Mouse (Mus musculus): Measurements from ENCODE around the gene Rimbp2. TPM values are rescaled to one million over a fixed set of nuclear protein-coding genes. Genes with fewer than 3 reads are reported as not detected.

Rimbp2 gene
- polyA plus RNA-seq, 1 experiment from 2014 or later = not detected

GRCm38 (mm10) chr5:128781621-128782020, 171.7 kb downstream of the Rimbp2 start:
- Histone ChIP-seq H3K9me3 (ENCODE audit: low read length) (no peaks in the 10 kb centered on the region; the same call in 1 of the 2 replicates), H3K27ac (ENCODE audit: low read depth) (no peak overlapping the region), H3K9ac (replicated peaks) (no peak overlapping the region), H3K4me2 (ENCODE audit: low read depth, low read length) (no peak overlapping the region), H3K27me3 (ENCODE audit: insufficient read depth, low read length) (no peaks in the 10 kb centered on the region), H3K4me1 (ENCODE audit: insufficient read depth) (no peaks in the 10 kb centered on the region), H3K4me3 (ENCODE audit: low read depth, low read length) (no peak overlapping the region), H3K36me3 (replicated peaks; ENCODE audit: insufficient read depth, low read length) (no peaks in the 10 kb centered on the region)
- ATAC-seq (no peak), DNase-seq (no peak)
- TF ChIP-seq CTCF (IDR thresholded peaks at IDR 0.05; ENCODE audit: low read depth) = no peak
- no peak for TF ChIP-seq EP300 (IDR thresholded peaks at IDR 0.05; ENCODE audit: low read depth)
- WGBS (ENCODE audit: insufficient replicate concordance) = 62% methylated on average over 22 of the region's 22 CpGs

GRCm38 (mm10) chr5:128776386-128776785, 176.9 kb downstream of the Rimbp2 start:
- Histone ChIP-seq H3K9me3 (ENCODE audit: low read length) (no peaks in the 10 kb centered on the region; the same call in 1 of the 2 replicates), H3K4me3 (ENCODE audit: low read depth, low read length) (no peak overlapping the region), H3K9ac (replicated peaks) (no peak overlapping the region), H3K27ac (ENCODE audit: low read depth) (no peak overlapping the region), H3K36me3 (replicated peaks; ENCODE audit: insufficient read depth, low read length) (no peaks in the 10 kb centered on the region), H3K27me3 (ENCODE audit: insufficient read depth, low read length) (no peaks in the 10 kb centered on the region), H3K4me2 (ENCODE audit: low read depth, low read length) (no peak overlapping the region), H3K4me1 (ENCODE audit: insufficient read depth) (no peaks in the 10 kb centered on the region)
- DNase-seq = no peak
- no peak for TF ChIP-seq EP300 (IDR thresholded peaks at IDR 0.05; ENCODE audit: low read depth)
- peak; percentile 17; the same call in 1 of the 2 replicates for TF ChIP-seq CTCF (IDR thresholded peaks at IDR 0.05; ENCODE audit: low read depth)
- WGBS (ENCODE audit: insufficient replicate concordance) = 52% methylated on average over 2 of the region's 2 CpGs
- no peak for ATAC-seq

- WGBS (ENCODE audit: insufficient replicate concordance) = 15% methylated on average over 10 of the region's 10 CpGs
- H3K4me1 ChIP-seq (ENCODE audit: insufficient read depth) = no peaks in the 10 kb centered on the region
- no peak overlapping the region for H3K4me3 ChIP-seq (ENCODE audit: low read depth, low read length)
- H3K36me3 ChIP-seq (replicated peaks; ENCODE audit: insufficient read depth, low read length) = no peaks in the 10 kb centered on the region
- TF ChIP-seq EP300 (IDR thresholded peaks at IDR 0.05; ENCODE audit: low read depth) = no peak
- no peak for TF ChIP-seq CTCF (IDR thresholded peaks at IDR 0.05; ENCODE audit: low read depth)
- no peaks in the 10 kb centered on the region for H3K27me3 ChIP-seq (ENCODE audit: insufficient read depth, low read length)
- H3K4me2 ChIP-seq (ENCODE audit: low read depth, low read length) = no peak overlapping the region
- no peak overlapping the region for H3K9ac ChIP-seq (replicated peaks)
- ATAC-seq (no peak), DNase-seq (no peak)
- H3K9me3 ChIP-seq (ENCODE audit: low read length) = no peaks in the 10 kb centered on the region
- no peak overlapping the region for H3K27ac ChIP-seq (ENCODE audit: low read depth)
Measured at GRCm38 (mm10) chr5:128769026-128769631, 184.2 kb downstream of the Rimbp2 start.

GRCm38 (mm10) chr5:128761118-128761517, 192.2 kb downstream of the Rimbp2 start:
- no peak for TF ChIP-seq EP300 (IDR thresholded peaks at IDR 0.05; ENCODE audit: low read depth)
- Histone ChIP-seq H3K4me1 (ENCODE audit: insufficient read depth) (no peaks in the 10 kb centered on the region), H3K4me3 (ENCODE audit: low read depth, low read length) (no peak overlapping the region), H3K4me2 (ENCODE audit: low read depth, low read length) (no peak overlapping the region), H3K9me3 (ENCODE audit: low read length) (no peaks in the 10 kb centered on the region), H3K27me3 (ENCODE audit: insufficient read depth, low read length) (no peaks in the 10 kb centered on the region), H3K9ac (replicated peaks) (no peak overlapping the region), H3K36me3 (replicated peaks; ENCODE audit: insufficient read depth, low read length) (no peaks in the 10 kb centered on the region), H3K27ac (ENCODE audit: low read depth) (no peak overlapping the region)
- 34% methylated on average over 8 of the region's 8 CpGs for WGBS (ENCODE audit: insufficient replicate concordance)
- no peak for DNase-seq
- ATAC-seq = no peak

- Histone ChIP-seq H3K9me3 (ENCODE audit: low read length) (no peaks in the 10 kb centered on the region), H3K9ac (replicated peaks) (no peak overlapping the region), H3K27ac (ENCODE audit: low read depth) (no peak overlapping the region), H3K4me2 (ENCODE audit: low read depth, low read length) (no peak overlapping the region), H3K4me3 (ENCODE audit: low read depth, low read length) (no peak overlapping the region), H3K27me3 (ENCODE audit: insufficient read depth, low read length) (no peaks in the 10 kb centered on the region), H3K36me3 (replicated peaks; ENCODE audit: insufficient read depth, low read length) (no peaks in the 10 kb centered on the region), H3K4me1 (ENCODE audit: insufficient read depth) (no peaks in the 10 kb centered on the region)
- 74% methylated on average over 8 of the region's 8 CpGs for WGBS (ENCODE audit: insufficient replicate concordance)
- ATAC-seq (no peak), DNase-seq (no peak)
- TF ChIP-seq CTCF (IDR thresholded peaks at IDR 0.05; ENCODE audit: low read depth) (no peak), EP300 (IDR thresholded peaks at IDR 0.05; ENCODE audit: low read depth) (no peak)
Measured at GRCm38 (mm10) chr5:128746261-128746660, 207.0 kb downstream of the Rimbp2 start.

GRCm38 (mm10) chr5:128745206-128745605, 208.1 kb downstream of the Rimbp2 start:
- DNase-seq (no peak), ATAC-seq (no peak)
- H3K9me3 ChIP-seq (ENCODE audit: low read length) = no peaks in the 10 kb centered on the region
- no peaks in the 10 kb centered on the region for H3K27me3 ChIP-seq (ENCODE audit: insufficient read depth, low read length)
- H3K27ac ChIP-seq (ENCODE audit: low read depth) = no peak overlapping the region
- no peaks in the 10 kb centered on the region for H3K4me1 ChIP-seq (ENCODE audit: insufficient read depth)
- no peaks in the 10 kb centered on the region for H3K36me3 ChIP-seq (replicated peaks; ENCODE audit: insufficient read depth, low read length)
- no peak for TF ChIP-seq EP300 (IDR thresholded peaks at IDR 0.05; ENCODE audit: low read depth)
- TF ChIP-seq CTCF (IDR thresholded peaks at IDR 0.05; ENCODE audit: low read depth) = no peak
- no peak overlapping the region for H3K4me2 ChIP-seq (ENCODE audit: low read depth, low read length)
- H3K9ac ChIP-seq (replicated peaks) = no peak overlapping the region
- no peak overlapping the region for H3K4me3 ChIP-seq (ENCODE audit: low read depth, low read length)
- WGBS (ENCODE audit: insufficient replicate concordance) = 69% methylated on average over 9 of the region's 9 CpGs

Data from liver, postnatal 0 days (tissue).